Mouse (Mus musculus): Measurements from ENCODE around the gene 4933436I01Rik. TPM values are rescaled to one million over a fixed set of nuclear protein-coding genes. Genes with fewer than 3 reads are reported as not detected.

4933436I01Rik gene
- total RNA-seq (2014; fragmentation: Nextera tagmentation) (not detected in 2 replicates), total RNA-seq (2017) (not detected in 2 replicates)

DNA sequence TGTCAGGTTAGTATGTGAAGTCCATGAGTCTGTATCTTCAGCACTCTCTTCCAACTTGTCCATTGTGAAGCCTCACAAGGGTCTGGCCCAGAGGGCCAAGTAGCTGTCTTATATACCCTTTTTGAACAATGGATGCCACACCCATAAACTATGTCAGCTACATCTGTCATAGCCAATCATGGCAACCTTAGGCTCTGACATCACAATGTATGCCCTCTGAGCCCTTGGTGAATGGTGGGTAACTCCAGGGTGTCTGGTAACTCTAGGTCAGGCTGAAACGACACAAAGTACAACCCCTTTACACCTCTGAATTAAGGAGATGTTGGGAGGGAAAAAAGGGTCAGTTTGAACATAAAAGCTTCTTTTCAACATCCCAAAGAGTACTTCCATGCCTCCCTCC is at the start of gene 4933436I01Rik:
TSS of gene 4933436I01Rik (minus strand) at position 101 of the 400 bp plus-strand sequence.
- ATAC-seq (replicated peaks; ENCODE audit: poor library complexity, severe bottlenecking): no peak

- ATAC-seq (replicated peaks; ENCODE audit: poor library complexity, severe bottlenecking): no peak
Measured at GRCm38 (mm10) chrX:67924769-67925470, 3.7 kb upstream of the 4933436I01Rik start.

- ATAC-seq (replicated peaks; ENCODE audit: poor library complexity, severe bottlenecking): no peak
Measured at GRCm38 (mm10) chrX:67883406-67883805, 37.8 kb downstream of the 4933436I01Rik start.

Other genes starting within 250 kb of the 4933436I01Rik start
- not detected in 2 replicates for gene Gm1140, start 227.9 kb downstream of the 4933436I01Rik start, total RNA-seq (2014; fragmentation: Nextera tagmentation)
- not detected in 2 replicates for gene Gm1140, start 227.9 kb downstream of the 4933436I01Rik start, total RNA-seq (2017)
- not detected in 2 replicates for gene Gm14692, start 225.8 kb downstream of the 4933436I01Rik start, total RNA-seq (2014; fragmentation: Nextera tagmentation)
- gene Gm14692, start 225.8 kb downstream of the 4933436I01Rik start, total RNA-seq (2017): not detected in 2 replicates

Data from granulocyte monocyte progenitor cell, adult 5-6 weeks (primary cell).